Mouse (Mus musculus) gastrocnemius, adult 18-20 months (tissue): ENCODE measurements at regions not wholly inside any gene's neighbourhood (a gene's known extent, or its start where the extent isn't known, plus 50 kb on each side); places are given as distances from the start of the nearest gene placed in this dataset.

Experiments
- DNase-seq: peaks from one replicate; pipeline ENCODE4 v3.0.0; 2021; ENCODE audit warnings: low spot score

DNA sequence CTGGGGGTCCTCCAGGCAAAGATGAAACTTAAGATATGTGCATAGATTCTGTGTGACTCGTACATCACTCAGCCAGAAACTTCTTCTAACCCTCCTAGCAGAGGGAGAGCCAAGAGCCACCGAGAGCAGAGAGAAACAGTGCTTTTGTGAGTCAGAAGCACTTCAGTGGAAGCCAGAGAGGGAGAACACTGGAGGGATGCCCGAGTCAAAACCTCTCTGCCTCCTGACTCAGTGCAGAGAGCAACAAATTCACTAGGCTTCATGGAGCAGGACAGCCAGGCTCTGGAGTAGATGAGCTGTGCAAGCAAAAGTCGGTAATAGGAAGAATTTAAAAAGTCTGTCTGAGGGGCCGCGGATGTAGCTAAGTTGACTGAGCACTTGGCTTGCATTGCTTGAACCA, 245.0 kb downstream of the Sox9 start:
- DNase-seq: peak; percentile 50

DNA sequence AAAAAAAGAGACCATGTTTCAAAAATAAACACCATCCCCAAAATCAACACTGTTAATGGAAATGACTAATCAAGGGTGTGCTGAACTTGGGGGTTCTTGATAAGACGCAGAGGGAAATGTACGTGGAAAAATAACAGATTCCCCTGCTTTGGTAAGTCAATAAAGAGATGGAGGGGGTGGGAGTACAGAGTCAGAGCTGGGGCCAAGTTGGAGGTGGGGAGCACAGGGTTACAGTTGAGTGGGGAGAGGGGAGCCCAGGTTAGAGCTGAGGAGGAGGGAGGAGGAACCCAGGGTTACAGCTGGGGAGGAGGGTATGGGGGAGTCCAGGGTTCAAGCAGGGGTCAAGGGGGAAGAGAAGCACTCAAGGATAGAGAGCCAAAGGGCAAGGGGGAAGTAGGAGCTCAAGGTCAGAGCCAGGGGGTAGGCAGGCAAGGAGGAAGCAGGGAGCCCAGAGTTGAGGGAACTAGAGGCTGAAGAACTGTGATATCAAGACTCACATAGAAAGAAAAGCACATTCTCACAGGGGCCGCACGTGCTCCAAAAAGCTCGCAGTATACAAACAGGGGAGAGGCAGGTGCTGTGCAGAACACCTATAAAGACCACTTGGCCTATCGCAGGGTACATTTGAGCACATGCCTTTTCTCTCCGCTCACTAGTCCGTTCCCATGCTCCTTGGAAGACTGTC, 246.4 kb downstream of the Sox9 start:
- DNase-seq: no peak

DNA sequence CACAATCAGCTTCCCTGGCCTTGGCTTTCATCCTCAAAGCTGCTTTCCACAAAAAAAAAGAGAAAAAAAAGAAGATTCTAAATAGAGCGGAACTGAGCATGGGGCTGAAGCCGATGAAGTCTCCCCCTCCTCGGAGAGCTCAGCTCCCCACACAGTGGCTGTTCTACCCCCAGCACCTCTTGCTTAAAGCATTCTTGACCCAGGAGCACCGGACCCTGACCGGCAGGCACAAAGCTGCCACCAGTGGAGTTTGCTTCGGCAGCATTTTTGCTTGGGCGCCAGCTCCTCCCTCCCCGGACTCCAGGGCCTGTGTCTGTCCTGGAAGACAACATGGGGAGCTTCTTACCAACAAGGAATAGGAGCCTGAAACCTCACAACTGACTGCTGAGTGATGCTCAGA, 249.4 kb downstream of the Sox9 start:
- no peak for DNase-seq

DNA sequence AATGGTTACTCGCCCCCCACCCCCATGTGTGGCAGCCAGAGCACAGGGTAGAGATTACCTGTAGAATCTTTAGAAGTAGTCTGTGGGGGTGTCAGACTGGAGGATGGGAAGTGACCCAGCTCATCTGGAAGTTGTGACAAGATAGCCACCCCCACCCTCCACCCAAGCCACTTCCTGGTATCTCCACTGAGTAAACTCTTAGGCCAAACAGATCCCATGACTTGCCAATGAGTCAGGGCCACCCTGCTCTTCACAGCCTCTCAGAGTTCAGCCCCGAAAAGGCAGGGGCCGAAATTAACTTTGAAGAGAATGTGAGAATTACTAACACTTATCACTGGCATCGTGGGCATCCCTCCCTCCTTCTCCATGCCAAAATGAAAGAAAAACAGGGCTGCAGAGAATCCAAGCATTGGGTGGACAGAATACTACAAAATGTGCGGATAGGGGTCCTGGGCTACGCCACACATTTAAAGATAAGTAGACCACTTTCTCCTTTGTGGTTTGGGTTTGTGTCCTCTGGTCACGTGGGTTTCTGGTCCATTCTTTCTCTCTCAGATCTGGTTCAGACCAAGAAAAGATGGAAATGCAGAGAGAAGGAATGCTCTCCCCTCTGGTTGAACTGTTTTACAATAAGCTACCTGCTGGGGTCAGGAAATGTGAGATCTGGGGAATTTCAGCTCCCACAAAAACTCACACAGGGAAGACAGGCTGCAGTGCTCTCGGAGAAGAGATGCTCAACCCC, 250.6 kb downstream of the Sox9 start:
- DNase-seq: no peak

DNA sequence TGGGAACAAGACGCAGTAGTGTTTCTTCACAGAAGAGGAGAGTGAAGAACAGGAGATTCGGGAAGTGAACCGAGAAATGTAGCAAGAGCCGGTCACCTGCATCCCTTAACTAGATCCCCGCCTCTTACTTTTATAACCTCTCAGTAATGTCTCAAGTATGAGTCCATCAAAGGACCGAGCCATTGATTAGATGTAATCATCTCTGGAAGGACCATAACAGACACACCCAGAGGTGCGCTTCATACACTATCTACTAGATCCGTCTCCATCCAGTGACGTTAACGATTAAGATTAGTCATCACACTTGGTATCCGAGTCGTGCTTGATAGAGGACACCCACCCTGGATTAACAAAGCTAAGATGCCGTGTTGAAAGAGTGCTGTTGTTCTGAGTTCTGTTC, 252.9 kb downstream of the Sox9 start:
- DNase-seq: no peak

DNA sequence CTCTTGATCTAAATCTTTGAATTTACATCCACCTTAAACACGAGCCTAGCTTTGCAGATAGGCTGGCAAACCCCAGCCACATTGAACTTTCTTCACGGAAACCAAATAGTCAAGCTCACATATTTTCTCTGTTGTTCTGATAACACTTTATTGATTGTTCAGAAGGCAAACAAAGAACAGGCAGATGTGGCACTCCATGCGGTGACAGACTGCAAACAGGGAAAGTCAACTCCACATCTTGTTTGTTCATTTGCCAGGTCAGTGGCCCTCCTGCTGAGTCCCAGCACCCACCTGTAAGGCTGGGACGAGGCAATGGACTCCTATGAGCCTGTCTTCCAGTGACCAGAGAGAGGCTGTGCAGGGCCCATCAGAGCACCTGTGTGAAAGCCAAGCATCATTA, 255.7 kb downstream of the Sox9 start:
- no peak for DNase-seq

DNA sequence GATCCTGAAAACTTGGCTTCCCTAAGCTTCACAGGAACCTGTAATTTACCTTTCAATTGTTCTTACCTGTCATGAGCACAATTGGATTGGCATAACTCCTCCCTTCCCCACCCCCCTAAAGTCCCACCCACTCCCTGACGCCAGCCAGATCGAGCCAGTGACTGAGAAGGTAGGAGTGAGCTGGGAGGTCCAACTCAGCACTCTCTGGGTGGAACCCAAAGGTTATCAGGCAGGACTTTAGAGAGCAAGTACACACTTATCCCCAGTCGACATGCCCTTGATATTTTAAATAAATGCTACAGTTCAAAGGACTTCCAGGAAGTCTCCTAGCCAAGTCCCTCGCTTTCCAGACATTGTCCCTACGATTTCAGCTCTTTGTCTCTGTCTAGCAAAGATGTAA, 260.7 kb downstream of the Sox9 start:
- no peak for DNase-seq

DNA sequence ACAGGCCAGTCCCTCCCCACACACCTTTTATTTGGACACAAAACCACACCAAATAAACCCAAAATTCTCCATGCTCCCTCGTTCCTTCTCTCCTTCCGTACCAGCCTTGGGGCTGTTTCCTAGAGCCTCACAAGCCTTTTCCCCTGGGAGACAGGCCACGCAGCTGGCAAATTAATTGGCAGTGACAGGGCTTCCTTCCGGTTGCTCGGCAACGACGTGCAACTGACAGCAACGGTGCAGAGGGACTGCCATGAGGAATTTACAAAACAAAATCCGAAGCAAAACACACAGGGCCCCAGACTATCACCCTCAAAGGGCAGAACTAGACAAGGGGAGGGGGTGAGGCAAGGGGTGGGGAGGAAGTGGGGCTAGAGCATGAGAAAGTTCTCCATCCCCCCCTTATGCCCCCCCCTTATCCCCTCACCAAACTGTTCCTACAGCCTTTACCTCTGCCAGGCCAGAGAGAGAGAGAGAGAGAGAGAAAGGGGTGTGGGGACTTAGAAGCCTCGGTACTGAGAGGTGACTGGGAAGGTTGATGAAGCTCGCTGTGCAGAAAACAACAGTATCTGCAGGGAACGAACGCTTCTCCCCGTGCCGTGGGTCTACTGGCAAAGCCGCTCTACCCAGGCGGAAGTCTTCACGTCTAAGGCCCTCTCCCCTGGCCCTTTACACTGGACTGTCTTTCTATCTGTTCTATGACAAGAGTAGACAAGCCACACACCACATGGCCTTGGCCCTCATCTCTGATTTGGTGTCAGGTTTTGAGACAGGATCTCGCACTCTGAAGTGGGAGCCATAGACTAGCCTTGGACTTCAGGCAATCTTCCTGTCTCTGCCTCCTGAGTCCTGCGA, 264.4 kb downstream of the Sox9 start:
- peak; percentile 29 for DNase-seq

DNA sequence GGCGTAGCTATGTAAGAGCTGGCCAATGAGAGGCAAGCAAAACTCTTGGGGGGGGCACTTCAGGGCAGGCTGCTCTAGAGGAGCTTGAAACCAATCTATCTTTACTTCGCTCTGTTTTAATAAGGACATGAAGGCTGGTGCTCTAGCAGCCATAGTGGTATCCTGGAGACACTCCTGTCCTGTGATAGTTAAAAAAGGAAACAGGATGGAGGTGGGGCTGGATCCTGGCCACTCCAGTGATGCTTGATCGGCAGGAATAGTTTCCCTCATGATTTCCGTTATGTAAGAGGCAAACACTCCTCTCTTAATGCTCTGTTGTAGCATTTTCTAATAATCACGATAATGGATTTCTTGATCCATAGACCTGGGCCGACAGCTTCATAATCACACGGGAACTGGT, 266.1 kb downstream of the Sox9 start:
- no peak for DNase-seq

DNA sequence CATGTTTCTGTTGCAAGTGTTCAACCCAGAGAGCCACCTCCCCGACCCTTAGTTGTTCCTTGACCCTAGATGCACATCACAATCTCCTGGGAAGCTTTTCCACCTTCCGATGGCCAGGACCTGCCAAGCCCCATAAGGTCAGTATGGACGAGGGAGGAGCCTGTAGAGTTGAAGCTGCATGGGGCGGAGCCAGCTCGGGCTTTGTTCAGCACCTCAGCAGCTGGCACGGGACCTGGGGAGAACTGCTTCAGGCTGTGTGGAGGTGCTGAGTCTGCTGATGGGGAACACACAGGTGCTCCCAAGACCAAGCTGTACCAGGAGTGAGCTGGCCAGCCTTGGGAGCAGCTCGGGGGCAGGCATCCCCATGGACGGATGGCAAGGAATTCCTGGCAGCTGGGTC, 267.6 kb downstream of the Sox9 start:
- no peak for DNase-seq

DNA sequence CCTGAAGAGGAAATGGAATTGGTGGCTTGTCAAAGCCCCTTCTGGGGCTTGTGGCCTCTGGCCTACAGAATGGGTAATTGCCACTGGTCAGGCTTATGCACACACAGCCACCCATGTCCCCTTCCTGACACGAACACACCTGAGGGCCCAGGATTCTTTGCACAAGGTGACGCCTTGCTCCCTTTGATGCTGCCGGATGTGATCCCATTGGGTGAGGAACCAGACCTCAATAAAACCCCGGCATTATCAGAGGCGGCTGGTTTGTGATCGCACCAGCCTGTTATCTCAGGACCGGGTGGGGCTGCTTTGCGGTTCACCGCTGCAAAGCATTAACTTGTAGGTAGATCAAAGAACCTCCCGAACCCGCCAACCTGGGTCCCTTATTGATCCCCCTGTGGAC, 270.5 kb downstream of the Sox9 start:
- DNase-seq: no peak

DNA sequence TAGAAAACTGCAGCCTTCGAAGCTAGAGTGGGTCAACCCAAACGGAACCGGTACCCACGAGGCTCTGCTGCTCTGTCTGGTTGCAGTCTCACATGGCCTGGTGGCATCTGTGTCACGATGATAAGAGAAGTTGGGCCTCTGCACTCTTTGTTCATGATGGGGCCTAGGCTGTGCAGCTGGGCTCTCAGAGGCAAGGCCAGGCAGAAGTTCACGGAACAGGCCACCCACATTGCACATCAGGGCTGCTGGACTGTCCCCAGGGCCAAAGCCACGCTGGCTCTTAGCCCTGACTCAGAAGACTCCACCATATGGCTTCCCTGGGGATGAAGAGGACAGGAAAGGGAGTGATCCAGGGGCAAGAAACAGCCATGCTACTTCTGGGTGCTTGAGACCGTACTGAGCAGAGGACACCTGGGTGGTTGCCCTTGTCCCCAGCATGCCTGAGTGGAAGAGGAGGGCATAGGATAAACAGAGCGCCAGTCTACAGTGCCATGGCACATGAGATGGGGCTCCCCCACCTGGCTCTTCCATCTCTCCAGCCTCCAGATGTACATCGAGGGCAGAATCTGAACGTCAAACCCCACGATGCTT, 274.1 kb downstream of the Sox9 start:
- DNase-seq: peak; percentile 31

DNA sequence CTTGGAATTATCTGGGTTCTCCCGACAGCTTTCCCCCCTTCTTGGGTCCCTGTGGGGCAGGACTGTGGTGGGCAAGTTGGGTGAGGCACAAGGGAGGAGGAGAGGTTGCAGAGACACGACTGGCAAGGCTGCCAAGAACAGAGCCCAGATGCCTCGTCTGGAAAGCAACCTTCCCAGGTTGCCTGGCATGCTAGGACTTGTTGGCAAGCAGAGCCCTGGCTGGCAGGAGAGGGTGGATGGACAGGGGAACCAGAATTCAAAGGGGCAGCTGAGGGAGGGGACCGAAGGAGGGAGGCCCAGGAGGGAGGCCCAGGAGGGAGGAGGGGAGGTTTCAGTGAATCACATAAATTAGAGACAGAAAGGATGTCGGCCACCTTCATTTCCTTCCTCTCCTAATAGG, 274.8 kb downstream of the Sox9 start:
- no peak for DNase-seq

DNA sequence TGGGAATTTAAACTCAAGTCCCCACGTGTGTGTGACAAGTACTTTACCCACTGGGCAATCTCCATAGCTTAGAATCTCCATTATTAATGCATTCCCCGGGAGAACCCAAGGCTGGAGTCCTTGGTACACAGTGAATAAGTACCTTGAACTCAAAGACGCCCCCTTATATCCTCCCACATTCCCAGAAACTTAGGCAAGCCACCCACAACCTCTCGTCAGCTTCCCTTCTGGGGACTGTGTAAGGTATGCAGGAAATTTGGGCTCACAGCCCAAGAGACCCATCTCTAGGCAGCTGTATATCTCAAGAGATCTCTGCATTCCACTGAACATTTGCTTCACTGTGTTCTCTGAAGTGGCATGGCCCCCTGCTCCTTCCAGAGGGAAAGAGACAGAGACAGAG, 288.3 kb downstream of the Sox9 start:
- no peak for DNase-seq

DNA sequence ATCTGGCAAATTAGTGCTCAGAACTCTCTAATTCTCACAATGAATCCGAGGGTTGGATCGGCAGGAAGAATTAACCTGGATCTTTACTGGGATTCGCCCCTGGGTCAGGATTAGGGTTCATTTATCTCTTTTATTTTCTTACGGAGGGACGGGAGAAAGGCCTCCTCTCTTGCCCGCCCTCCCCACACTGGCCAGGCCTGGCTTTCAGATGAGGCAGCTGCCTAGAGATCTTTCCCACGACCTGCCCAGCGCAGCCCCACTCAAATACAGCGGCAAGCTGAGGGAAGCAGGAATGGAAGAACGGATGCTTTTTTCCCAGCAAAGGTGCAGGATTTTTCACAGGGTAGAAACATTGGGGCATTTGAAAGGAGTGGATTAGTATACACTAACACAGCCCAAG, 289.9 kb downstream of the Sox9 start:
- no peak for DNase-seq

DNA sequence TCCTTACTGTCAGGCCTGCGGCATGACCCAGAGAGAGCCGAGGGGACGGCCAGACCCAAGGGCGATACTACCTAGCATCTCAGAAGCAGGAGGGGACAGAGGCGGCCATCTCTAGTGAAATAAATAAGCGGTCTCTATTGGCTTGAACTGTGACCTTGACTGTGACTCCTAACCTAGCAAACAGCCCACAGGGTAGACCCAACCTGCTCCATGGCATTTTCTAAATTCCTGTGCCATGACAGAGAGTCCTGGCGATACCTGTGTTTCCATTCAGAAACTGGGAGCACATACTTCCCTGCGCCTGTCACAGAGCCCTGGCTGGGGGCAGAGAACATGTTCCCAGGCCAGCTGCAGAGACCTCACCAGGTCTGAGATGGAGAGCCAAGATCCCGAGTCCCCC, 292.3 kb downstream of the Sox9 start:
- DNase-seq: no peak

DNA sequence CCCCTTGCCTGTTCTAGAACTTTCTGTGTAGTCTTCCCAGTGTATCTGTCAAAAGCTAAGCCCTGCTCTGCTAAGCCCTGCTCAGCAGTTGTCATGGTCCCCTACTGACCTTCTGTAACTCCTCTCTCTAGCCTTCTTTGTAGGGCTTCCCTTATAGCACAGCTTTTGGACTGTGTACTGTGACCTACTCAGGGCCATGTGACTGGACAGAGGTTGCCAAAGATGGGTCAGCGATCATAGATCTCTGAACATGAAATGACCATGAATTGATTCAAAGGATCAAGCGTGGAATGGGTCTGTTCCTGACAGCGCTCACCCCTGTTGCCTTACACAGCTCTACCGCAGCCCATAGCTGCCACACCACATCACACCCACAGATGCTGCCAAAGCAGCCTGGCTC, 294.3 kb downstream of the Sox9 start:
- DNase-seq: no peak

DNA sequence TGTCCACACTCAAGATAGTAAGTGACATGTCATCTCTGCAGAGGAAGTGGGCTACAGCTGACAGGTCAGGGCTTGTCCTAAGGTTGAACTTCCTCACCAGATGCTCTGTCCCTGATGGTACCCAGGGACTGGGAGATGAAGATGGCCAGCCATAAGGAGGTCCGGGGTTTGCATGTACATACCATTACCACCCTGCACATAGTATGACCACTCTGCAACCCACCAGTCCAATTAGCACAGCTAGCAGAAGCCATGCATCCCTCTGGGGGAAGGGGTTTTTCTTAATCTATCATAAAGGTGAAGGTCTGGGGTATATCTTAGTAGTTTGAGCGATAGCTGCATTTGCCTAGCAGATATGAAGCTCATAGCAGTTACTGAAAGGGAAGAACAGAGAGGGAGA, 298.3 kb downstream of the Sox9 start:
- no peak for DNase-seq

DNA sequence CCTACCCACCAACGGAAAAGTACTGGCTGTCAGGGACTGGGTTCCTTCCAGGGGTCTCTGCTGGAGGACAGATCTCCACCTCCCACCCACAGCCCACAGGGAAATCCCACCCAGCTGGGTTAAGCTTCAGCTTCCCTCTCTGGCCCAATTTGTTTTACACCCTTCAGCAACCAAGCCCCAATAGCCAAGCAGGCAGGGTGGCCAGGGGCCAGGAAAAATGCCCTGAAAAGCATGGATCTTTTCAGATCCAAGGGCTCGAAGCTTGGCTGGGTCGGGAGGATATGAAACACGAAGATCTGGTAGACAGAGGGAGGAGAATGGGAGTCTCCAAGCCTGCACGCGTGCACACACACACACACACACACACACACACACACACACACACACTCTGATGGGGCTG, 302.4 kb downstream of the Sox9 start:
- DNase-seq: no peak

DNA sequence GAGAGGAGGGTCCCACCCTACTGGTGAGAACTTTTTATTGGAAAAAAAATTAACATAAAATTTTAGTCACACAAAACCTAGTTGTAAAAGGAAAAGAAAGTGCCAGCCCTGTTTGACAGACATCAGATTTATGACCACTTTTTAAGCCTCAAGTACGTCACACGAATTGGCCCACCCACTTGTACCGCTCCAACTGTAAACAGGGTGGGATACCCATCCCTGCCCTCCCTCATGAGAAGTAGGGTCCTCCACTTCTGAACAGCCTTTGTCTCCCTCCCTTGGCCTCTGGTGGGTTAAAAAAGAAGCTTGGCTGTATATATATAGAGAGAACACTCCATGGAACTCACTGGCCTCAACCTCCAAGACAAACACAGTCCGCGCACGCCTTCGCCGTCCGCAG, 303.5 kb downstream of the Sox9 start:
- no peak for DNase-seq

DNA sequence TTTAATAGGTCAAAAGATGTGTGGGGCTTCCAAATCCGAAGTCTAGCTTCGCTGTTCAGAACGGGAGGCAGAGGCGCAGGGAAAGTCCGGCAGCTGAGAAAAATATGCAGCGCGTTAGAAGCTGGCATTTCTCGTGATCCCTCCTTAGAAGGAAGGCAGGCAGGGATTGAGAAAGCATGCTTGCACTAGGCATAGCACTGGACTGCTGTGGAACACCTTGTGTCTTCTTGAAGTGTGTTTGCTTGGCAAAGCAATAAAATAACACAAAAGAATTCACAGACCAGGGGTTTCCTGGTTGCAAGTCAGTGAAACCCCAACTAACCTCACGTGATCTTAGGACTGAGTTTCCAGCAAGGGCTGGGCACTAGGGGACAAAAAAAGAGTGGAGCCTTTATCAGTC, 305.1 kb downstream of the Sox9 start:
- no peak for DNase-seq

DNA sequence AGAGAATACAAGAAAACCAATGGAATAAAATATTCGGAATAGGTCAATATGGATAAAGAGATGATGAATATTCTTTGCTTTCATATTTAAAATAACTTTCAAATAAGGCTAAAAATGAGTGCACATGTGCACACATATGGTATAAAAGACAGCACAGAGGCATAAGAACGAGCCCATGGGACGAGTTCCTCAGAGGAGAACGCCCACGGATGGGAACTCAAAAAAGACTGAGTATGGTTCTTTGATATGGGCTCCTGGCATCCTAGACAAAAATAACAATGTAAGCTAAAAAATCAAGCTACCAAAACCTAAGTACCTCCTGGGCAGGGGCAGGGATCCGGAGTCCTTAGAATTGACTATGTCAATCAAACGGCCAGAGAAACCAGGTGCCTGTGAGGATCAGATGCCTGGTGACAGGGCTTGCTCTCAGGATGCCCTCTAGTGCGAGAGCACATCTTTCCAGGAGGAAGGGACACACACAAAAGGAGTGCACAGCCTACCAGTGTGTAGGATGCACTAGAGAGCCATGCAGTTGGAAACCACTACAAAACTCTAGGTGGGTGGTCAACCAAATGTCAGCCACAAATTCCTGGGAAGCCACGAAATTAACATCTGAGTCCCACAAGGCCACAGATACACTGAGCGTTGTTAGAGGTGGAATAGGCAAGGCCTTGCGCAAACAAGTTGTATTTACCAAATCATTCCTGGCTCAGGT, 307.8 kb downstream of the Sox9 start:
- DNase-seq: no peak
